Mouse (Mus musculus): Measurements from ENCODE around the gene Eppin.
"Not testable (repeated sequence)": the region's sequence is repeated elsewhere in the genome, so short reads cannot be mapped to it uniquely, and the experiment has no call there.

Eppin gene

GRCm38 (mm10) chr2:164593494-164593893, at the start of gene Eppin:
Gene Eppin (minus strand): TSS chr2:164593594.
- in situ Hi-C loops (cut with MboI) = no loop called here

- in situ Hi-C loops (cut with MboI) = no loop called here
Measured at GRCm38 (mm10) chr2:164641881-164642673, 48.7 kb upstream of the Eppin start.

DNA sequence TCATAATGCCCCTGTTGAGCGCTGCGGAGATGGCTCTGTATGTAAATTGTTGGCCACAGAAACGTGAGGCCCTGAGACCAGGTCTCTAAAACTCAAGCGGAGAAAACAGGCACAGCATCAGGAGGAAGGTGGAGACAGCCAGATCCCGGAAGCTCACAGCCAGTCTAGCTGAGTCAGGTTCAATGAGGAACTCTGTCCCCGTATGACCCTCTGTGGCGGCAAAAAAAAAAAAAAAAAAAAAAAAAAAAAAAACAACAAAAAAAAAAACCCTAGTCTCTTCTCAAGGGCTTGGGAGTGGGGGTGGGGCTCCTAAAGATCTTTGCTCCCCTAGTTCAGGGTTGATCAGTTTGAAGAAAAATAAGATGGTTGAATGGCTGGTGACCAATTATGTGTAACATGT, 47.7 kb upstream of the Eppin start:
- in situ Hi-C loops (cut with MboI) = no loop called here

GRCm38 (mm10) chr2:164638696-164639095, 45.3 kb upstream of the Eppin start, which contains the start of gene Wfdc16:
Gene Wfdc16 (minus strand): TSS chr2:164638796.
- in situ Hi-C loops (cut with MboI) = no loop called here

- in situ Hi-C loops (cut with MboI) = no loop called here
Measured at GRCm38 (mm10) chr2:164635266-164635665, 41.9 kb upstream of the Eppin start.

- in situ Hi-C loops (cut with MboI) = no loop called here
Measured at GRCm38 (mm10) chr2:164621775-164622174, 28.4 kb upstream of the Eppin start.

GRCm38 (mm10) chr2:164619050-164619449, 25.7 kb upstream of the Eppin start:
- in situ Hi-C loops (cut with MboI) = no loop called here

GRCm38 (mm10) chr2:164615386-164615785, 22.0 kb upstream of the Eppin start:
- in situ Hi-C loops (cut with MboI) = no loop called here

GRCm38 (mm10) chr2:164613471-164613870, 20.1 kb upstream of the Eppin start, which contains the start of the genes Wfdc6b and Wfdc8:
Gene Wfdc6b (plus strand): TSS chr2:164613522.
Gene Wfdc8 (minus strand): TSS chr2:164613626.
- in situ Hi-C loops (cut with MboI) = not testable (repeated sequence)

GRCm38 (mm10) chr2:164608781-164609180, 15.4 kb upstream of the Eppin start:
- in situ Hi-C loops (cut with MboI) = no loop called here

- in situ Hi-C loops (cut with MboI) = no loop called here
Measured at GRCm38 (mm10) chr2:164604411-164604810, 11.0 kb upstream of the Eppin start.

DNA sequence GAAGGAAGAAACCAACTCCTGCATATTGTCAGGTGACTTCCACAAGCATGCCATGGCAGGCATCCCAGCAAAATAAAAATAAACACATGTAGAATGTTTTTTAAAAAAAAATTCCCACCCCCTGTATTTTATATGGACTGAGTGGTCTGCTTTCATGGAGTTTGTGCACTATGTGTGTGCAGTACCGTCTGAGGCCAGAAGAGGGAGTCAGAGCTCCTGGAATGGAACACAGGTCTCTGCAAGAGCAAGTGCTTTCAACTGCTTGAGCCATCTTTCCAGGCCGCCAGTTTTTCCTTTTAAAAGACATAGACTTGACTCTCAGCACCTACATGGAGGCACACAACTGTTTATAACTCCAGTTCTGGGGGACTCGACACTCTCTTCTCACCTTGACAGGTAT, 10.1 kb upstream of the Eppin start:
- in situ Hi-C loops (cut with MboI) = no loop called here

GRCm38 (mm10) chr2:164600179-164600578, 6.8 kb upstream of the Eppin start:
- in situ Hi-C loops (cut with MboI) = no loop called here

- in situ Hi-C loops (cut with MboI) = no loop called here
Measured at GRCm38 (mm10) chr2:164592014-164592413, 1.4 kb downstream of the Eppin start.

- in situ Hi-C loops (cut with MboI) = not testable (repeated sequence)
Measured at GRCm38 (mm10) chr2:164585025-164585725, 8.2 kb downstream of the Eppin start, which contains the start of gene Wfdc6a. Gene Wfdc6a (minus strand): TSS chr2:164585447.

DNA sequence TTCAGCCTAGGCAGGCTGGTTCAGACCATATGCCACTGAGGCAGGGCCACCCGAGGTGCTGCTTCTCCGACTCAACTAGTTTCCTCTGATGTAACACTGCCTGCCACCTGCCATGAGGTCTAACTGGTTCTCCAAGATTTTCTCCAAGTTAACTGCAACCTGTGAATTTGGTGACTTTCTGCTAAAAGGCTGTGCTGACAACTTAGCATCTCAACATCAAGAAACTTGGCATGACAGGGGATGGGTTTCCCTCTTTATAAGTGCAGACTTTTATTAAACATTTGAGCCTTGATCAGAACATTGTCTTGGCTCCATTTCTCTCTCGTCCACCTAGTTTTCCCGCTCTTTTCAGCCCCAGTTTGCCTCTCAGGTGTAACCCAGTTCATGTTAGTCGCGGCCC, 20.0 kb downstream of the Eppin start, which contains the start of gene Spint3:
Gene Spint3 (minus strand): TSS at position 101 of the 400 bp plus-strand sequence.
- in situ Hi-C loops (cut with MboI) = not testable (repeated sequence)

DNA sequence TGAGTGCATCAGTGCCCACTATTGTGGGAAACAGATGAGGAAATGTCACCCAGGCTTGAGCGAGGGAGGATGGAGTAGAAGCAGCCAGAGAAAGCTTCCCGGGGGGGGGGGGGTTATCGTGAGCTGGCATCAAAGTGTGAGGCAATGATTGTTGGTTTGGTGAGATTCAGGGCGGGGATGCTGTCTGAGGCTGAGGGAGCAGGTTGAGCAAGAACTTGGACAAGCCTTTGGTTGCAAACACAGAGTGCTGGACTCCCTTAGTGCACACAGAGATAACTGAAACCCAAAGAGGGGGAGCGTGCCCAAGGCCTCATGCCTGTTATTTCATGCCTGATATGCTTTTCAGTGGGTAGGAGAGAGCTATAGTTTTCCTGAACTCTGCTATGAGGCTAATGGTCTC, 25.9 kb downstream of the Eppin start:
- in situ Hi-C loops (cut with MboI) = no loop called here

- in situ Hi-C loops (cut with MboI) = no loop called here
Measured at GRCm38 (mm10) chr2:164566997-164567396, 26.4 kb downstream of the Eppin start.

GRCm38 (mm10) chr2:164564346-164564745, 29.0 kb downstream of the Eppin start:
- in situ Hi-C loops (cut with MboI) = no loop called here

DNA sequence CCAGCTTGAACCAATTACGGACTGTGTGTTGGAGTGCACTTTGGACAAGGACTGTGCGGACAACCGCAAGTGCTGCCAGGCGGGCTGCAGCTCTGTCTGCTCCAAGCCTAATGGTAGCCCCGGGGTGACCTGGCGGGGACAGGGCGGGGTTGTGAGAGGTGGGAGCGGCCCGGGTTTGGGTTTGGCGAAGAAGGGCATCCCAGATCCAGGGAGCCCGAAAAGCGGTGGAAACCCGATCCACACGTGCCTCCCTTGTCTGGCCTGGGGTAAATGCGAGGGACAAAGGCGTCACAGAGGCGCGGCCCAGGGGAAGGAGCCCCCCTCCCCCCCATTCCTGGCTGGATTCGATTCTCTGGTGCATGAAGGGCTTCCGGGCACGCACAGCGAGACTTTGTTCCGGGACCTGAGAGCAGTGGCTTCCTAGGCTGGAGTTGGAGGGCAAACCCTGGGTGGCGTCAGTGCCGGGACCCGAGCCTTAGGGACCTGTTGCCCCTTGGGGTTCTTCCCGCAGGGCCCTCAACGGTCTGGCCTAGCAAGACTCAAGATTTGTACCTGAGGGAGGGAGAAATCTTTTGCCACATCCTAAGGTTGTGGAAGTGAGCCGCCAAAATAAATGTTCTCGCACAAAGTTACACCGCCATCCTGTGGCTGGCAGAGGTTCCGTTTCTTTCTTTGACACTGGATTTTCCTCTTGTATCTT, 29.9 kb downstream of the Eppin start:
- in situ Hi-C loops (cut with MboI) = no loop called here

DNA sequence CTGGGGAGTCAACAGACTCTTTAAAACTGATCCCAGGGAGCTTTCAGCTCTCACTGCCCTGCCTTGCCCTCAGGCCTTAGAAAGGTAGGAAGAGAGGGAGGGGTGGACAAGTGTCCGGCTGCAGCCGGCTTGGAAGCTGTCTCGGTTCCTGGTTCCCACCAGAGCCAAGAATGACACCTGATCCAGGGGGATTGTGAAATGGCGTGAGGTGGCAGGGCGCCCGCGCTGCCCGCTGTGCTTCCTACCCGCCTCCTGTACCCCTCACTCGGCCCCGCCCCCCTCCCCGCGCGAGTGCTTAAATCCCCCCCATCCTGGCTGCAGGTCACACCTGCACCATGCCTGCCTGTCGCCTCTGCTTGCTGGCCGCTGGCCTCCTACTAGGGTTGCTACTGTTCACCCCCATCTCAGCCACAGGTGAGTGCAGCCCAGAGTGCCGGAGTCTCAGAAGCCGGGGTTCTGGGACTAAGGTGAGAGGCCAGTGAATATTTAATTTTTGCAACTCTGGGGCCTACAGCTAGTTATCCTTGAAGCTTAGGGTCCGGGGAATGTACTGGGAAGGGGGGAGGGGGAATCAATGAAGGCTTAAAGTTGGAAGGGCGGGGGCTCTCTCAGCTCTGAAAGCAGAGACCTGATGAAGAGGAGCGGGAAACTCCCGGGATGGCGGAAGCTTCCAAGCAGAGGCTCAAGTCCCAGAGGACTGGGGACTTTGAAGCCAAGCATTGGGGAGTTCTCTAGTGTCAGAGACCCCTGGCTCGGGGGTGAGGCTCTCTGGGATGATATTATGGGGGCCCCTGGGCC, 30.8 kb downstream of the Eppin start, which contains the start of gene Wfdc2:
Gene Wfdc2 (plus strand): TSS at position 23 of the 798 bp plus-strand sequence.
- in situ Hi-C loops (cut with MboI) = no loop called here

Data from mature B cell (primary cell).